Mouse (Mus musculus) embryonic facial prominence, embryonic 11.5 days (tissue): ENCODE data around the gene Spocd1. TPM values are rescaled to one million over a fixed set of nuclear protein-coding genes. Genes with fewer than 3 reads are reported as not detected.

Experiments
- ATAC-seq: fragments of 200-750 bp; cut with Nextera tagmentation; replicated peaks from 2 replicates; pipeline ENCODE4 v1.8.0; 2017; ENCODE audit warnings: low read depth; ENCODE audit not compliant: insufficient number of reproducible peaks, low FRiP score, low TSS enrichment
- DNase-seq: peaks from one replicate; pipeline ENCODE4 v3.0.0-alpha.2; 2015; ENCODE audit warnings: low spot score
- H3K27ac ChIP-seq: fragments of 300-500 bp; sonication (generic); replicated peaks from 2 replicates; pipeline ENCODE4 v1.5.1; 2014; ENCODE audit warnings: mild to moderate bottlenecking, low read depth, low read length, control low read depth
- H3K27me3 ChIP-seq: fragments of 300-500 bp; sonication (generic); 2 replicates; pipeline ENCODE4 v1.6.1; 2014; ENCODE audit warnings: mild to moderate bottlenecking, low read length, moderate library complexity, mixed read lengths; ENCODE audit not compliant: control insufficient read depth, insufficient read depth
- H3K36me3 ChIP-seq: fragments of 300-500 bp; sonication (generic); replicated peaks from 2 replicates; pipeline ENCODE4 v1.6.1; 2014; ENCODE audit warnings: low read depth, mild to moderate bottlenecking, low read length, moderate library complexity, mixed read lengths; ENCODE audit not compliant: control insufficient read depth, insufficient read depth
- H3K4me1 ChIP-seq: fragments of 300-500 bp; sonication (generic); 2 replicates; pipeline ENCODE4 v1.6.1; 2014; ENCODE audit warnings: low read length, mixed read lengths; ENCODE audit not compliant: control insufficient read depth, insufficient read depth
- H3K4me2 ChIP-seq: fragments of 300-500 bp; sonication (generic); 2 replicates; pipeline ENCODE4 v1.6.1; 2014; ENCODE audit warnings: low read depth, mild to moderate bottlenecking, control low read depth, low read length, moderate library complexity
- H3K4me3 ChIP-seq: fragments of 300-500 bp; sonication (generic); 2 replicates; pipeline ENCODE4 v1.5.1; 2014; ENCODE audit warnings: low read depth, low read length, control low read depth
- H3K9ac ChIP-seq: fragments of 300-500 bp; sonication (generic); replicated peaks from 2 replicates; pipeline ENCODE4 v1.6.1; 2014; ENCODE audit warnings: mild to moderate bottlenecking, control low read depth, low read length
- H3K9me3 ChIP-seq: fragments of 300-500 bp; sonication (generic); replicated peaks from 2 replicates; pipeline ENCODE4 v1.6.1; 2016; ENCODE audit warnings: mild to moderate bottlenecking, low read length, inconsistent platforms, mixed read lengths; ENCODE audit not compliant: control insufficient read depth
- WGBS: fragments of 180-500 bp; shearing (Covaris S2); extraction: QIAGEN DNeasy Blood & Tissue Kit; methylation state at CpG from one replicate; pipeline ENCODE4 v1.1.7; 2014; 5-methylcytosine and 5-hydroxymethylcytosine counted together
- polyA plus RNA-seq: library from polyadenylated mRNA; unstranded; fragments of >200 nt; fragmentation: Nextera tagmentation; extraction: Ambion mirVana; gene quantifications from 2 replicates; pipeline ENCODE4 v1.2.1, GENCODE M21; 2014

The Spocd1 gene
- polyA plus RNA-seq, 1 experiment from 2014 or later, result not detected

- Histone ChIP-seq H3K4me3 (no peak overlapping the region), H3K27me3 (no peaks in the 10 kb centered on the region), H3K9ac (peak overlapping the region; percentile 19; the same call in 1 of the 2 replicates), H3K9me3 (no peaks in the 10 kb centered on the region), H3K4me1 (peaks cover 5% of the 10 kb centered on the region), H3K27ac (no peak overlapping the region), H3K4me2 (peak overlapping the region; percentile 25), H3K36me3 (no peaks in the 10 kb centered on the region)
- WGBS, result 16% methylated on average over 16 of the region's 16 CpGs
- DNase-seq (no peak), ATAC-seq (no peak)
Observed at GRCm38 (mm10) chr4:129913761-129914644, 15.0 kb upstream of the Spocd1 start.

- Histone ChIP-seq H3K4me1 (peaks cover 5% of the 10 kb centered on the region), H3K27me3 (no peaks in the 10 kb centered on the region), H3K36me3 (no peaks in the 10 kb centered on the region), H3K9me3 (no peaks in the 10 kb centered on the region), H3K4me2 (no peak overlapping the region), H3K4me3 (no peak overlapping the region), H3K27ac (no peak overlapping the region), H3K9ac (no peak overlapping the region)
- WGBS, result 75% methylated on average over 4 of the region's 4 CpGs
- no peak for DNase-seq
- no peak for ATAC-seq
Observed at GRCm38 (mm10) chr4:129914686-129915085, 14.4 kb upstream of the Spocd1 start.

DNA sequence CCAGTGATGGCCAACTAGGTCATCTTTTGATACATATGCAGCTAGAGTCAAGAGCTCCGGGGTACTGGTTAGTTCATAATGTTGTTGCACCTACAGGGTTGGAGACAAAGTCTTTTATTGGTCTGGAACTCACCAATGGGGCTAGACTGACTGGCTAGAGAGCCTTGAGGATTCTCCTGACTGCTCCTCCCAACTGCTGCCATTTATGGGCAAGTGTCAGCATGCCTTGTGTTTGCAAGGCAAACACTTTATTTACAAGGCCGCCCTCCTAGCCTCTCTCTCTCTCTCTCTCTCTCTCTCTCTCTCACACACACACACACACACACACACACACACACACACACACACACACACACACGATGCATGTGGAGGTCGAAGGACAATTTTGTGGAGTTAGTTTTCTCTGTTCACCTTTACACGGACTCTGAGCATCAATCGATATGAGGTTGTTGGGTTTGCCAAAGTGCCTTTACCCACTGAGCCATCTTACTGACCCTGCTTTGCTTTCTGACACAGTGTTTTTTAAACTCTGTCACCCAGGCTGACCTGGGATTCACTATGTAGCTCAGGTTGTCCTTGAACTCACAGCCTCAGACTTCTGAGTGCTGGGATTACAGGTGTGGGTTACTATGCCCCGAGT lies 13.6 kb upstream of the Spocd1 start:
- no peak overlapping the region for H3K4me2 ChIP-seq
- no peak overlapping the region for H3K9ac ChIP-seq
- H3K9me3 ChIP-seq, result no peaks in the 10 kb centered on the region
- H3K4me3 ChIP-seq, result no peak overlapping the region
- H3K36me3 ChIP-seq, result no peaks in the 10 kb centered on the region
- 87% methylated on average over 7 of the region's 7 CpGs for WGBS
- H3K27ac ChIP-seq, result no peak overlapping the region
- ATAC-seq (no peak), DNase-seq (no peak)
- H3K27me3 ChIP-seq, result no peaks in the 10 kb centered on the region
- peaks cover 5% of the 10 kb centered on the region for H3K4me1 ChIP-seq

- Histone ChIP-seq H3K4me2 (no peak overlapping the region), H3K4me1 (peaks cover 5% of the 10 kb centered on the region), H3K9ac (no peak overlapping the region), H3K4me3 (no peak overlapping the region), H3K9me3 (no peaks in the 10 kb centered on the region), H3K27me3 (no peaks in the 10 kb centered on the region), H3K27ac (no peak overlapping the region), H3K36me3 (no peaks in the 10 kb centered on the region)
- 37% methylated on average over 2 of the region's 2 CpGs for WGBS
- ATAC-seq, result no peak
- no peak for DNase-seq
Observed at GRCm38 (mm10) chr4:129916159-129916558, 12.9 kb upstream of the Spocd1 start.

DNA sequence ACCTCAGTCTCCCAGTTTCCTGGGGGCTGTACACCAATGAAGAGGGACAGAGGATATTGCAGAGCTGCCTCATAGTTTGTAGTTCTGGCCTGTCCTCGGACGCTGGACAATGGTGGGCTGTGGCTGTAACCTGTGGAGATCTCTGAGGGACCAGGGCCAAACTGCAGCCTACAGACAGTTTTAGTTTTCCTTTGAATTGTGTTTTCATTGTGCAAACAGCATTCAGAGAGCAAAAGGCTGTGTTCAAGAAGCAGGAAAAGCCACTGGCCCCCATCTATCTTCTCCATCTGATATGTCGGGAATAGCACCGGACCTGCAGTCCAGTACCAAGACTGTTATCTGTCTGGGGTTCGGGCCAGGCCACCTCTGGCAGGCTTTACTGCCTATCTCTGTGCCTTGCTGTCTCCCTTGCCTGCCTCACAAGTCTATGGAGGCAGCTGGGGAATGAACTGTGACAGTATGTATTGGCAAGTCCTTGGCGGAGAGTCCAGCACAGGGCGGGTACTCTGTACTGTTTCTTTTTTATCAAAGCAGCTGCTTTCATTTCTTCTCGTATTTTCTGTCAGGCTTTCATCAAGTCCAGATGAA lies 11.9 kb upstream of the Spocd1 start:
- H3K9me3 ChIP-seq, result no peaks in the 10 kb centered on the region
- no peak overlapping the region for H3K4me3 ChIP-seq
- H3K27me3 ChIP-seq, result no peaks in the 10 kb centered on the region
- 69% methylated on average over 8 of the region's 8 CpGs for WGBS
- ATAC-seq (no peak), DNase-seq (no peak)
- no peaks in the 10 kb centered on the region for H3K36me3 ChIP-seq
- H3K27ac ChIP-seq, result peak overlapping the region; percentile 16; the same call in 1 of the 2 replicates
- peaks cover 5% of the 10 kb centered on the region for H3K4me1 ChIP-seq
- H3K4me2 ChIP-seq, result no peak overlapping the region
- no peak overlapping the region for H3K9ac ChIP-seq

- no peak for ATAC-seq
- Histone ChIP-seq H3K4me3 (no peak overlapping the region), H3K27ac (no peak overlapping the region), H3K4me1 (peaks cover 5% of the 10 kb centered on the region), H3K36me3 (no peaks in the 10 kb centered on the region), H3K27me3 (no peaks in the 10 kb centered on the region), H3K9ac (no peak overlapping the region), H3K4me2 (no peak overlapping the region), H3K9me3 (no peaks in the 10 kb centered on the region)
- WGBS, result 66% methylated on average over 5 of the region's 5 CpGs
- no peak for DNase-seq
Observed at GRCm38 (mm10) chr4:129918464-129918863, 10.6 kb upstream of the Spocd1 start.

GRCm38 (mm10) chr4:129918901-129919300 lies 10.1 kb upstream of the Spocd1 start:
- WGBS, result 79% methylated on average over 3 of the region's 3 CpGs
- H3K4me2 ChIP-seq, result no peak overlapping the region
- H3K9me3 ChIP-seq, result no peaks in the 10 kb centered on the region
- ATAC-seq (no peak), DNase-seq (no peak)
- H3K36me3 ChIP-seq, result no peaks in the 10 kb centered on the region
- H3K4me3 ChIP-seq, result no peak overlapping the region
- H3K27me3 ChIP-seq, result no peaks in the 10 kb centered on the region
- no peak overlapping the region for H3K9ac ChIP-seq
- H3K27ac ChIP-seq, result no peak overlapping the region
- peaks cover 2% of the 10 kb centered on the region; the same call in 1 of the 2 replicates for H3K4me1 ChIP-seq
